Mouse (Mus musculus): ENCODE measurements at regions not wholly inside any gene's neighbourhood (a gene's known extent, or its start where the extent isn't known, plus 50 kb on each side); places are given as distances from the start of the nearest gene placed in this dataset.

GRCm38 (mm10) chr12:109397175-109398058 lies 55.2 kb upstream of the Dlk1 start:
- TF ChIP-seq POLR2A (IDR thresholded peaks at IDR 0.05; ENCODE audit: low read depth, low read length) (no peak), CTCF (IDR thresholded peaks at IDR 0.05; ENCODE audit: extremely low read depth, insufficient read depth, insufficient read length, insufficient replicate concordance) (no peak)
